ENCODE assay signal across 9 mouse cellular contexts in genomic region chr5:89543476-89543875, GRCm38 (mm10). TPM values are rescaled to one million over a fixed set of nuclear protein-coding genes. Genes with fewer than 3 reads are reported as not detected.
DNase-seq lines count a peak whose midpoint lies in the region; ATAC-seq and TF ChIP-seq lines count a peak whose summit lies in the region.
"Had no signal": no experiment of that assay in that cellular context is flagged by ENCODE, and none has a peak within 500 bp of the region (broad histone marks: within the 10 kb centered on the region; RNA-seq: fewer than 3 reads in every experiment).

No protein-coding gene starts in this region.

- no peak for TF ChIP-seq POLR2A in limb, embryonic 14.5 days (IDR thresholded peaks at IDR 0.05; ENCODE audit: borderline replicate concordance, extremely low read depth, insufficient read depth, insufficient read length)

- 52% methylated on average over 2 of the region's 2 CpGs for WGBS in intestine, embryonic 14.5 days
- WGBS in intestine, embryonic 16.5 days = 30% methylated on average over 2 of the region's 2 CpGs
- 43% methylated on average over 2 of the region's 2 CpGs for WGBS in limb, embryonic 14.5 days

- H3K27me3 ChIP-seq in intestine, embryonic 14.5 days (replicated peaks; ENCODE audit: control insufficient read depth, insufficient read depth, low read length) = no peaks in the 10 kb centered on the region
- H3K27me3 ChIP-seq in intestine, embryonic 16.5 days (replicated peaks; ENCODE audit: control insufficient read depth, insufficient read depth, low read length) = no peaks in the 10 kb centered on the region
- no peaks in the 10 kb centered on the region for H3K27me3 ChIP-seq in limb, embryonic 14.5 days (ENCODE audit: control insufficient read depth, insufficient read depth, low read length)
- H3K27me3 ChIP-seq: liver, embryonic 15.5 days had no signal

- H3K27ac ChIP-seq in intestine, embryonic 14.5 days (ENCODE audit: low read depth) = no peak overlapping the region
- no peak overlapping the region for H3K27ac ChIP-seq in intestine, embryonic 16.5 days (ENCODE audit: low read length)
- H3K27ac ChIP-seq in limb, embryonic 14.5 days (replicated peaks; ENCODE audit: low read depth, low read length) = no peak overlapping the region
- H3K27ac ChIP-seq: liver, embryonic 15.5 days had no signal

- no peak for ATAC-seq in intestine, embryonic 14.5 days (replicated peaks; ENCODE audit: low FRiP score, low TSS enrichment, low read depth)
- ATAC-seq in intestine, embryonic 16.5 days = no peak; the same call in 1 of the 2 replicates
- peak; percentile 70; the same call in 1 of the 2 replicates for ATAC-seq in limb, embryonic 14.5 days (ENCODE audit: low FRiP score, low read depth)

- peak; percentile 73 for DNase-seq in intestine, embryonic 14.5 days (ENCODE audit: low spot score)
- peak; percentile 47 for DNase-seq in cerebellum, adult 9-10 months
- peak; percentile 75 to 92 for DNase-seq in frontal cortex, adult 2 months (ENCODE audit: extremely low spot score in 1 of 2, low spot score in 1 of 2)
- peak; percentile 74 for DNase-seq in kidney, postnatal 10 days
- peak; percentile 78 for DNase-seq in limb, embryonic 14.5 days (ENCODE audit: low spot score)
- peak; percentile 35 for DNase-seq in ovary, postnatal 14 days (ENCODE audit: low spot score)
- no peak for DNase-seq in spleen, postnatal 36 days (ENCODE audit: low spot score in 2 of 2)

- H3K9me3 ChIP-seq in intestine, embryonic 14.5 days (ENCODE audit: control insufficient read depth, low read length) = no peaks in the 10 kb centered on the region
- no peaks in the 10 kb centered on the region for H3K9me3 ChIP-seq in intestine, embryonic 16.5 days (ENCODE audit: control insufficient read depth, low read length)
- no peaks in the 10 kb centered on the region for H3K9me3 ChIP-seq in limb, embryonic 14.5 days (ENCODE audit: control insufficient read depth, low read length)
- H3K9me3 ChIP-seq: liver, embryonic 15.5 days had no signal

- no peaks in the 10 kb centered on the region for H3K36me3 ChIP-seq in intestine, embryonic 14.5 days (ENCODE audit: control insufficient read depth, insufficient read depth, low read length)
- no peaks in the 10 kb centered on the region for H3K36me3 ChIP-seq in intestine, embryonic 16.5 days (ENCODE audit: control insufficient read depth, insufficient read depth, low read length)
- no peaks in the 10 kb centered on the region for H3K36me3 ChIP-seq in limb, embryonic 14.5 days (ENCODE audit: control insufficient read depth, insufficient read depth, low read length)
- H3K36me3 ChIP-seq: liver, embryonic 15.5 days had no signal

- no peaks in the 10 kb centered on the region for H3K4me1 ChIP-seq in intestine, embryonic 14.5 days (replicated peaks; ENCODE audit: control insufficient read depth, insufficient read depth, low read length)
- H3K4me1 ChIP-seq in intestine, embryonic 16.5 days (ENCODE audit: control insufficient read depth, insufficient read depth, low read length) = no peaks in the 10 kb centered on the region
- H3K4me1 ChIP-seq in limb, embryonic 14.5 days (ENCODE audit: control insufficient read depth, insufficient read depth, low read length) = no peaks in the 10 kb centered on the region
- H3K4me1 ChIP-seq: liver, embryonic 15.5 days had no signal

- no peak overlapping the region for H3K9ac ChIP-seq in intestine, embryonic 14.5 days (ENCODE audit: low read length)
- H3K9ac ChIP-seq in intestine, embryonic 16.5 days (ENCODE audit: low read depth, low read length) = no peak overlapping the region
- no peak overlapping the region for H3K9ac ChIP-seq in limb, embryonic 14.5 days (ENCODE audit: low read depth, low read length, severe bottlenecking)
- H3K9ac ChIP-seq: liver, embryonic 15.5 days had no signal

- H3K4me2 ChIP-seq in intestine, embryonic 14.5 days (ENCODE audit: low read length) = no peak overlapping the region
- no peak overlapping the region for H3K4me2 ChIP-seq in intestine, embryonic 16.5 days (ENCODE audit: low read depth, low read length)
- H3K4me2 ChIP-seq in limb, embryonic 14.5 days (replicated peaks; ENCODE audit: low read depth, low read length, severe bottlenecking) = no peak overlapping the region
- H3K4me2 ChIP-seq: liver, embryonic 15.5 days had no signal

- H3K4me3 ChIP-seq in intestine, embryonic 14.5 days (ENCODE audit: low read depth, low read length) = no peak overlapping the region
- H3K4me3 ChIP-seq in intestine, embryonic 16.5 days (ENCODE audit: low read length) = no peak overlapping the region
- H3K4me3 ChIP-seq in limb, embryonic 14.5 days (replicated peaks; ENCODE audit: low read length) = no peak overlapping the region
- H3K4me3 ChIP-seq: liver, embryonic 15.5 days had no signal

RNA-seq across cellular contexts. Expression of gene Npffr2, which starts 16.2 kb away (rescaled TPM):
- not detected in 2 replicates for polyA plus RNA-seq in intestine, embryonic 14.5 days (2014; fragmentation: Nextera tagmentation; extraction: Ambion mirVana)
- not detected in 2 replicates for polyA plus RNA-seq in intestine, embryonic 16.5 days (2015; fragmentation: Nextera tagmentation; extraction: Ambion mirVana)
- polyA plus RNA-seq in frontal cortex, adult 2 months (2012; rRNA removed) = 1.4 and 2.0 TPM in 2 replicates
- not detected in 2 replicates for polyA plus RNA-seq in limb, embryonic 14.5 days (2012; rRNA removed)
- polyA plus RNA-seq in limb, embryonic 14.5 days (2014; fragmentation: Nextera tagmentation; extraction: Ambion mirVana) = not detected in 2 replicates
- polyA plus RNA-seq: liver, embryonic 15.5 days had no signal

Comparison
In these comparisons a context has a peak if more than half of its experiments do, and no peak if none do; other contexts are left out.
1. DNase-seq: peak in intestine, embryonic 14.5 days (single experiment), cerebellum, adult 9-10 months (single experiment), frontal cortex, adult 2 months (2 of 2), kidney, postnatal 10 days (single experiment), limb, embryonic 14.5 days (single experiment) and ovary, postnatal 14 days (single experiment); none in spleen, postnatal 36 days (0 of 2).